Mouse (Mus musculus): ENCODE measurements around the gene Bod1. TPM values are rescaled to one million over a fixed set of nuclear protein-coding genes. Genes with fewer than 3 reads are reported as not detected.

Gene Bod1
- total RNA-seq, 2 experiments from 2014 or later, result 94.2 to 95.8 TPM

DNA sequence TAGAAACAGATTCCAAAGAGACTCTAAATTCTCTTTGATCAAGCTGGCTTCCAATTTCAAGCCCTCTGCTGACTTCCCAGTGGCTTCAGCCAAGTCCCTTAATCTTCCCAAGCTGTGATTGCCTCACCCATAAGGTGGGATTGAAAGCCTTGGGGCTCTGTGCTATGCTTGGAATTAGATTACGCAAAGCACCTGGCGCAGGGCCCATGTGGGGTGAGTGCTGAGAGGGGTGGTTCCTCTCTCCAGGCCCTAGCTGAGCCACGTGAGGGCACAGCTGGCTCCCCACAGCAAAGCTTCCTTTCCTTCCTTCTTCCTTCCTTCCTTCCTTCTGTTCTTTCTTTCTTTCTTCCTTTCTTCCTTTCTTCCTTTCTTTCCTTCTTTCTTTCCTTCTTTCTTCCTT is 54.4 kb downstream of the Bod1 start:
- intact Hi-C loops (cut with DNase I), result loop anchor here (10.0 kb wide), 1 partner anchor 662 kb away; the partner anchor contains the start of gene Erlec1
- DNase-seq (ENCODE audit: low spot score in 2 of 2), result no peak

DNA sequence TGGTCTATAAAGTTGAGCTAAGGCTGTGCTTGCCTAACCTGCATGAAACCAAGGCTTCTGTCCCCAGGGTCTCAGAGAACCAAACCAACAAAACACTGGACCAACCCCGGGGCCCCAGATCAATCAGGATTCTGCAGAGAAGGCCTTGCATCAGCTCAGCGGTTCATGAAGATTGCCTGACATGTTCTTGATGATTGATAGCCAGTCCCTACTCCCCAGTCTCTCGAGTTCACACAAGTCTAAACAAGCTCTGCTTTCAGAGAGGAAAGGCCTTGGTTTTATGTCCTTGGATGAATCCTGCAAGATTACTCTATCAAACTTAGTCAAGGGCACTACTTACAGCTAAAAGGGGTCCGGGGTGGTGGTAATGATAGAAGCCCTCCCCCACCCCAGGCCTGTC is 55.0 kb downstream of the Bod1 start:
- intact Hi-C loops (cut with DNase I), result loop anchor here (10.0 kb wide), 1 partner anchor 662 kb away; the partner anchor contains the start of gene Erlec1
- DNase-seq (ENCODE audit: low spot score in 2 of 2), result no peak

Other genes with a start within 250 kb of the Bod1 start
- gene Cpeb4, start 200.3 kb upstream of the Bod1 start, total RNA-seq (2021), result 100 to 1,000 TPM; 157 to 160 TPM